In the genomic region with DNA sequence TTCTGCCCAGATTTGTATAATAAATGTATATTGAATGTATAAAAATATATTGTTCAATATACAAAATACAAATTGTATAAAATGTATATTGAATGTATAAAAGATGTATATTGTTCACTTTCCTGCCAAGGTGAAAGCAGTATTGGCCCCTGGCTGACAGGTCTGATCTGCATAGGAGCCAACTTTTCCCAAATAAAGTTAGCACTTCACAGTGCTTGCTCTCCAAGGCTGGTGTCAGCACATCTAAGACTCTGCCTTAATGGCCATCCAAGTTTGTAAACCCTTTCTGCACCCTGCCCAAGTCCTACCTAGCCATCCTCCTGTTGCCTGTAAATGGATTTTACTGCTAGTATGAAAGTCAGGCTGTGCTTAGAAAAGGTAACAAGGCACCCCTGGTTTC, we compare ENCODE assay signal across 18 mouse cellular contexts.
"Had no signal": no experiment of that assay in that cellular context is flagged by ENCODE, and none has a peak within 500 bp of the region (broad histone marks: within the 10 kb centered on the region; RNA-seq: fewer than 3 reads in every experiment).

No protein-coding gene starts in this region.

- H3K9ac ChIP-seq: lung, embryonic 14.5 days; midbrain, embryonic 13.5 days; neural tube, embryonic 13.5 days; neural tube, embryonic 15.5 days had no signal

- H3K27me3 ChIP-seq: midbrain, embryonic 13.5 days; neural tube, embryonic 13.5 days had no signal

- H3K4me3 ChIP-seq: midbrain, embryonic 13.5 days; myocyte; neural tube, embryonic 13.5 days; neural tube, embryonic 15.5 days had no signal

- ATAC-seq: midbrain, embryonic 13.5 days; midbrain, embryonic 16.5 days had no signal

- H3K27ac ChIP-seq: midbrain, embryonic 13.5 days; neural tube, embryonic 13.5 days; neural tube, embryonic 15.5 days had no signal

- DNase-seq: lung, adult 18-20 months; lung, embryonic 14.5 days; lung, postnatal 10 days; lung, postnatal 4 days; retina, postnatal 1 day; right cerebral cortex, adult 18-20 months; right cerebral cortex, postnatal 25 days; right cerebral cortex, postnatal 4 days; spleen, adult 18-20 months; thymus, adult 18-20 months; thymus, postnatal 14 days; thymus, postnatal 36 days had no signal

- H3K9me3 ChIP-seq: midbrain, embryonic 13.5 days; neural tube, embryonic 13.5 days; neural tube, embryonic 15.5 days had no signal

- H3K4me2 ChIP-seq: lung, embryonic 14.5 days; midbrain, embryonic 11.5 days; midbrain, embryonic 13.5 days; neural tube, embryonic 13.5 days; neural tube, embryonic 15.5 days had no signal

- H3K4me1 ChIP-seq: neural tube, embryonic 15.5 days had no signal

- H3K36me3 ChIP-seq: neural tube, embryonic 15.5 days had no signal
